Mouse (Mus musculus) left cerebral cortex, adult 18-20 months (tissue): Measurements from ENCODE around the gene Mical2. TPM values are rescaled to one million over a fixed set of nuclear protein-coding genes. Genes with fewer than 3 reads are reported as not detected.

Source experiments
- DNase-seq, 2 experiments: peaks; one replicate each; pipeline ENCODE4 v3.0.0; 2021 to 2022; ENCODE audit warnings: low spot score in 2 of 2, mixed read lengths in 1 of 2
- total RNA-seq, 2 experiments: library from RNA; stranded (reverse); gene quantifications; 2 replicates each; pipeline ENCODE4 v1.2.3; 2021

Gene Mical2
- total RNA-seq, 2 experiments from 2014 or later: 503 to 562 TPM

- DNase-seq: no peak
Observed at GRCm38 (mm10) chr7:112240748-112241147, 15.1 kb downstream of the Mical2 start.

GRCm38 (mm10) chr7:112241211-112241944, 15.7 kb downstream of the Mical2 start:
- peak; percentile 75 to 85 for DNase-seq

- DNase-seq: no peak
Observed at GRCm38 (mm10) chr7:112241945-112242329, 16.3 kb downstream of the Mical2 start.

- DNase-seq: no peak
Observed at GRCm38 (mm10) chr7:112242587-112242986, 16.9 kb downstream of the Mical2 start.

GRCm38 (mm10) chr7:112244071-112244470, 18.4 kb downstream of the Mical2 start:
- no peak for DNase-seq

GRCm38 (mm10) chr7:112244683-112245082, 19.0 kb downstream of the Mical2 start:
- DNase-seq: no peak

GRCm38 (mm10) chr7:112245839-112246438, 20.3 kb downstream of the Mical2 start:
- no peak for DNase-seq

GRCm38 (mm10) chr7:112246442-112246841, 20.8 kb downstream of the Mical2 start:
- DNase-seq: no peak

- DNase-seq: no peak
Observed at GRCm38 (mm10) chr7:112247890-112248289, 22.2 kb downstream of the Mical2 start.

- no peak for DNase-seq
Observed at GRCm38 (mm10) chr7:112249476-112249875, 23.8 kb downstream of the Mical2 start.

GRCm38 (mm10) chr7:112252065-112252464, 26.4 kb downstream of the Mical2 start:
- DNase-seq: no peak

- no peak for DNase-seq
Observed at GRCm38 (mm10) chr7:112254233-112254632, 28.6 kb downstream of the Mical2 start.

- DNase-seq: no peak
Observed at GRCm38 (mm10) chr7:112255248-112255866, 29.7 kb downstream of the Mical2 start.

GRCm38 (mm10) chr7:112258338-112258903, 32.8 kb downstream of the Mical2 start:
- no peak for DNase-seq

- no peak for DNase-seq
Observed at GRCm38 (mm10) chr7:112259286-112259685, 33.6 kb downstream of the Mical2 start.

GRCm38 (mm10) chr7:112261121-112261520, 35.5 kb downstream of the Mical2 start:
- DNase-seq: no peak

- DNase-seq: no peak
Observed at GRCm38 (mm10) chr7:112267266-112267665, 41.6 kb downstream of the Mical2 start.

- no peak for DNase-seq
Observed at GRCm38 (mm10) chr7:112268761-112269425, 43.2 kb downstream of the Mical2 start.

- no peak for DNase-seq
Observed at GRCm38 (mm10) chr7:112270870-112271269, 45.2 kb downstream of the Mical2 start.

GRCm38 (mm10) chr7:112271627-112272026, 46.0 kb downstream of the Mical2 start:
- DNase-seq: no peak

- DNase-seq: no peak
Observed at GRCm38 (mm10) chr7:112272692-112273091, 47.0 kb downstream of the Mical2 start.
